Mouse (Mus musculus) embryonic facial prominence, embryonic 15.5 days (tissue): ENCODE results near the gene Gm20532. TPM values are rescaled to one million over a fixed set of nuclear protein-coding genes. Genes with fewer than 3 reads are reported as not detected.

Experiments
- ATAC-seq: fragments of 200-750 bp; cut with Nextera tagmentation; 2 replicates; pipeline ENCODE4 v1.8.0; 2017; ENCODE audit warnings: low read depth, moderate TSS enrichment; ENCODE audit not compliant: insufficient number of reproducible peaks, low FRiP score, low TSS enrichment
- H3K27ac ChIP-seq: fragments of 300-500 bp; sonication (generic); replicated peaks from 2 replicates; pipeline ENCODE4 v1.5.1; 2015; ENCODE audit warnings: mild to moderate bottlenecking, inconsistent platforms
- H3K27me3 ChIP-seq: fragments of 300-500 bp; sonication (generic); 2 replicates; pipeline ENCODE4 v1.6.1; 2015; ENCODE audit warnings: inconsistent platforms
- H3K36me3 ChIP-seq: fragments of 300-500 bp; sonication (generic); 2 replicates; pipeline ENCODE4 v1.6.1; 2015; ENCODE audit warnings: mild to moderate bottlenecking, inconsistent platforms
- H3K4me1 ChIP-seq: fragments of 300-500 bp; sonication (generic); 2 replicates; pipeline ENCODE4 v1.6.1; 2015; ENCODE audit warnings: inconsistent platforms
- H3K4me2 ChIP-seq: fragments of 300-500 bp; sonication (generic); replicated peaks from 2 replicates; pipeline ENCODE4 v1.6.1; 2015; ENCODE audit warnings: mild to moderate bottlenecking, inconsistent platforms
- H3K4me3 ChIP-seq: fragments of 300-500 bp; sonication (generic); replicated peaks from 2 replicates; pipeline ENCODE4 v1.5.1; 2015; ENCODE audit warnings: mild to moderate bottlenecking, inconsistent platforms
- H3K9ac ChIP-seq: fragments of 300-500 bp; sonication (generic); 2 replicates; pipeline ENCODE4 v1.6.1; 2015; ENCODE audit warnings: inconsistent platforms
- H3K9me3 ChIP-seq: fragments of 300-500 bp; sonication (generic); replicated peaks from 2 replicates; pipeline ENCODE4 v1.6.1; 2016; ENCODE audit warnings: inconsistent platforms
- WGBS: fragments of 180-500 bp; shearing (Covaris S2); methylation state at CpG from one replicate; pipeline ENCODE4 v1.1.7; 2015; 5-methylcytosine and 5-hydroxymethylcytosine counted together
- polyA plus RNA-seq: library from polyadenylated mRNA; unstranded; fragments of >200 nt; fragmentation: Nextera tagmentation; extraction: Ambion mirVana; gene quantifications from 2 replicates; pipeline ENCODE4 v1.2.1, GENCODE M21; 2015

Gene Gm20532
- polyA plus RNA-seq, 1 experiment from 2014 or later, result not detected

GRCm38 (mm10) chr2:26585713-26586112 is 726 bp upstream of the Gm20532 start:
- Histone ChIP-seq H3K9me3 (no peaks in the 10 kb centered on the region), H3K27me3 (no peaks in the 10 kb centered on the region), H3K4me2 (no peak overlapping the region), H3K4me3 (peak overlapping the region; percentile 67), H3K9ac (no peak overlapping the region), H3K27ac (no peak overlapping the region; the same call in 1 of the 2 replicates), H3K36me3 (no peaks in the 10 kb centered on the region), H3K4me1 (peaks cover 30% of the 10 kb centered on the region)
- ATAC-seq, result no peak
- WGBS, result 56% methylated on average over 6 of the region's 6 CpGs

- peak overlapping the region; percentile 67 for H3K4me3 ChIP-seq
- no peak overlapping the region; the same call in 1 of the 2 replicates for H3K27ac ChIP-seq
- H3K4me1 ChIP-seq, result peaks cover 36% of the 10 kb centered on the region
- H3K9me3 ChIP-seq, result no peaks in the 10 kb centered on the region
- ATAC-seq, result peak; percentile 2; the same call in 1 of the 2 replicates
- WGBS, result 5% methylated on average over 11 of the region's 11 CpGs
- H3K36me3 ChIP-seq, result 0 out of 2 replicates have a peak, but pooled peaks cover 2% of the 10 kb centered on the region
- H3K9ac ChIP-seq, result peak overlapping the region; percentile 33
- no peaks in the 10 kb centered on the region for H3K27me3 ChIP-seq
- peak overlapping the region; percentile 82 for H3K4me2 ChIP-seq
Measured at GRCm38 (mm10) chr2:26587044-26587405, 586 bp downstream of the Gm20532 start.

DNA sequence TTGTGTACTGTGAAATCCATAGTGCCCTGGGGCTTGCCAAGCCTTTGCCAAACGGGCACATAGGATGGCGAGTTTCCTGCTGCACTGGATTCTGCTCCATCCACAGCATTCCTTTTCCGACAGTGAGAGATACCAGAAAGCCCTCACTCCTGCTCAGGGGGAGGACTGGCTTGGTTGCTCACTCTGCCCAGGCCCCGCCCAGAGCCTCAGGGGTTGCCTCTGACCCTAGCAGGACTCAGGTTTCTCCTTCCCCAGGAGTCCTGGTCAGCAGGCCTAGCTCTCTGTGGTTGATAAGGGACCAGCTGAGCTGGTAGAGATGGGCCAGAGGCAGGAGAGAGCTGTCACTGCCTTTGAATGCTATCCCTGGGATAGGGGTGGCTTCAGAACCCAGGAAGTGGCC is 2.1 kb downstream of the Gm20532 start:
- H3K4me3 ChIP-seq, result 0 out of 2 replicates have a peak overlapping the region, but pooled peaks have one; percentile 11
- H3K36me3 ChIP-seq, result peaks cover 12% of the 10 kb centered on the region; the same call in 1 of the 2 replicates
- no peaks in the 10 kb centered on the region for H3K9me3 ChIP-seq
- ATAC-seq, result no peak
- H3K4me2 ChIP-seq, result peak overlapping the region; percentile 21; the same call in 1 of the 2 replicates
- H3K4me1 ChIP-seq, result peaks cover 31% of the 10 kb centered on the region
- WGBS, result 26% methylated on average over 4 of the region's 4 CpGs
- no peak overlapping the region for H3K9ac ChIP-seq
- H3K27me3 ChIP-seq, result no peaks in the 10 kb centered on the region
- no peak overlapping the region for H3K27ac ChIP-seq

DNA sequence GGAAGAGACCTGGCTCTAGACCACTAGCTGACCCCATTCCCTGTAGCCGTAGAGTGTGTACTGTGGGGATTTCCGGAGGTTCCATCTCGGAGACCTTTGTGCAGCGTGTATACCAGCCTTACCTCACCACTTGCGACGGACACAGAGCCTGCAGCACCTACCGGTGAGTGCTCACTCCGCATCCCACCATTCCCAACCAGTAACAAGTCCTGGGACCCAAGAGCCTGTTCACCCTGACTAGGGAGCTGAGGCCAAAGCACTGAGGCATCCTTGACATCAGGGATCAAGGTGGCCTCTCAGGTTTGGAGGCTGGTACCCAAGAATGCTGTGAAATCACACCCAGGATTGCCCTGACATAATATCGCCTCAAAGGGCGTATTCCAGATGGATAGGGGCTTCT is 2.8 kb downstream of the Gm20532 start:
- no peaks in the 10 kb centered on the region for H3K27me3 ChIP-seq
- peaks cover 31% of the 10 kb centered on the region for H3K4me1 ChIP-seq
- H3K27ac ChIP-seq, result no peak overlapping the region
- WGBS, result 92% methylated on average over 10 of the region's 10 CpGs
- peaks cover 17% of the 10 kb centered on the region; the same call in 1 of the 2 replicates for H3K36me3 ChIP-seq
- ATAC-seq, result no peak
- no peaks in the 10 kb centered on the region for H3K9me3 ChIP-seq
- H3K9ac ChIP-seq, result no peak overlapping the region
- H3K4me3 ChIP-seq, result no peak overlapping the region
- H3K4me2 ChIP-seq, result no peak overlapping the region

DNA sequence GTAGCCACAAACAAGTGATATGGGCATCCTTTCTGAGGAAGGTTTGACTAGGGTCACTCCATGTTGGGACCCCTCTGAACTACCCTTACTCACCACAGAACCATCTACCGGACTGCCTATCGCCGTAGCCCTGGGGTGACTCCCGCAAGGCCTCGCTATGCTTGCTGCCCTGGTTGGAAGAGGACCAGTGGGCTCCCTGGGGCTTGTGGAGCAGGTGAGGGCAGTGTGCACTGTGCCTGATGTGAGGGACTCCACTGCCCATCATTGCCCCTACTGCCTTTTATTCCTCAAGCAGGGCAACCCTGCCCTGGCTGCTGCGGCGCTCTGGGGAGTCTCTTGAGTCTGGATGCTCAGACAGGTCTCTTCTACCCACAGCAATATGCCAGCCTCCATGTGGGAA is 3.8 kb downstream of the Gm20532 start:
- Histone ChIP-seq H3K36me3 (peaks cover 26% of the 10 kb centered on the region; the same call in 1 of the 2 replicates), H3K4me1 (peaks cover 31% of the 10 kb centered on the region), H3K9me3 (no peaks in the 10 kb centered on the region), H3K9ac (no peak overlapping the region), H3K4me2 (no peak overlapping the region), H3K27ac (peak overlapping the region; percentile 39; the same call in 1 of the 2 replicates), H3K27me3 (no peaks in the 10 kb centered on the region), H3K4me3 (no peak overlapping the region)
- no peak for ATAC-seq
- 95% methylated on average over 7 of the region's 7 CpGs for WGBS

- Histone ChIP-seq H3K4me1 (peaks cover 31% of the 10 kb centered on the region), H3K4me3 (no peak overlapping the region), H3K27ac (no peak overlapping the region), H3K4me2 (no peak overlapping the region), H3K9ac (no peak overlapping the region), H3K27me3 (no peaks in the 10 kb centered on the region), H3K36me3 (peaks cover 29% of the 10 kb centered on the region; the same call in 1 of the 2 replicates), H3K9me3 (no peaks in the 10 kb centered on the region)
- WGBS, result 88% methylated on average over 7 of the region's 7 CpGs
- ATAC-seq, result no peak
Measured at GRCm38 (mm10) chr2:26590962-26591361, 4.5 kb downstream of the Gm20532 start.

DNA sequence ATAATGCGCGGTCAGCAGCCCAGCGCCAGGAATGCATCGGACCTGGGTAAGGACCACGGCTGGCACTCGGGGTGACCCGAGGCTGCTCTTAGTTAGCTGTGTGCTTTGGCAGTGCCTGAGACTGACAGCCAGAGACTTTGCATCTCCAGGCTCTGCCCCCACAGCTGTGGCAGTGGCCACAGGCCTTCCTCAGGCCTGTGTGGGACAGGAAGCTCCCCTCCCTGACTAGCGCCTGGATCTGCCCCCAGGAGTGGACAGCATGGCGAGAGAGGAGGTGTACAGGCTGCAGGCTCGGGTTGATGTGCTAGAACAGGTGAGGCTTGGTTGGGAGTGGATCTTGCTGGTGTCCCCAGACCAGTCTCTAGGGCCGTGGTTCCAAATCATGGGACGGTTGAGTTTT is 5.0 kb downstream of the Gm20532 start:
- Histone ChIP-seq H3K4me2 (no peak overlapping the region), H3K4me3 (no peak overlapping the region), H3K4me1 (peaks cover 27% of the 10 kb centered on the region), H3K36me3 (peaks cover 34% of the 10 kb centered on the region; the same call in 1 of the 2 replicates), H3K27me3 (no peaks in the 10 kb centered on the region), H3K9ac (no peak overlapping the region), H3K9me3 (no peaks in the 10 kb centered on the region), H3K27ac (no peak overlapping the region; the same call in 1 of the 2 replicates)
- WGBS, result 86% methylated on average over 12 of the region's 12 CpGs
- no peak for ATAC-seq

DNA sequence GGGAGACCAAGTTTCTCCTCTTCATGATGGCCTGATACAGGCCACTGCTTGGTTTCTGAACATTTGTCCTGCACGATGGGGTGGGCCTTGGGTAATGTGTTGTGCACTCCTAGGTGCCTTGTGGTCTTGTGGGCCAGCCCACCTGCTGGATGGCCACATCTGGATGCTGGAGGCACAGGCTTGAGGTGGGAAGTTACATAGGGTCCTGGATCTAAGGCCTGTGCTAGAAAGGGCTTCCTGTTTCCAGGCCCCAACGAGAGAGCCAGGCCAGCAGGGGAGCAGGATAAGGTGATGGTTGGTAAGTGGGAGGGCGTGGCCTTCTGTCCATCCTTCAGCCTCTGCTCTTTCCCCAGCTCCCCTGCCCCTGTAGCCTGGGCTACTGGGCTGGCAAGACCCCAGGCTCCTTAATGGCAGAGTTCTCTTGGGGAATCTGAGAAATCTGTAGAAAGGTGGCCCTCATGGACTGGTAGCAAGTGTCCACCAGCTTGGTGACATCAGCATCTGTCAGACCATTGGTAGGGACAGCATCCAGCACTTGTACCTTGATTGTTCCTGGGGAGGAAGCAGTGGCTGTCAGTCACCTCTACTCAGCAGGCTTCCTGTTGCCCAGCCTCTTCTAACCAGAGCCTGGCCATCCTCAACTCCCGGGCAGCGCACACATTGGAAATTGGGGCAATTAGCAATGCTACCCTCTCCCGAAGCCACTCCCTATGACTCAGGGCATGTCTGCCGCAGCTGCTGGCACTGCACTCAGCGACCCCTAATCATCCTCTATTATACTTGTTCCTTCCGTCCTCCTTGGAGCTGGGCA is 7.0 kb downstream of the Gm20532 start:
- H3K4me2 ChIP-seq, result no peak overlapping the region
- H3K9ac ChIP-seq, result no peak overlapping the region
- H3K4me3 ChIP-seq, result no peak overlapping the region
- H3K27ac ChIP-seq, result no peak overlapping the region
- ATAC-seq, result no peak
- no peaks in the 10 kb centered on the region for H3K27me3 ChIP-seq
- WGBS, result 64% methylated on average over 9 of the region's 9 CpGs
- H3K4me1 ChIP-seq, result peaks cover 13% of the 10 kb centered on the region
- no peaks in the 10 kb centered on the region for H3K9me3 ChIP-seq
- H3K36me3 ChIP-seq, result peaks cover 34% of the 10 kb centered on the region; the same call in 1 of the 2 replicates

- H3K9ac ChIP-seq, result no peak overlapping the region
- WGBS, result 64% methylated on average over 9 of the region's 9 CpGs
- H3K9me3 ChIP-seq, result no peaks in the 10 kb centered on the region
- peaks cover 34% of the 10 kb centered on the region; the same call in 1 of the 2 replicates for H3K36me3 ChIP-seq
- no peaks in the 10 kb centered on the region for H3K27me3 ChIP-seq
- no peak overlapping the region for H3K27ac ChIP-seq
- no peak for ATAC-seq
- peaks cover 11% of the 10 kb centered on the region for H3K4me1 ChIP-seq
- no peak overlapping the region for H3K4me2 ChIP-seq
- no peak overlapping the region for H3K4me3 ChIP-seq
Measured at GRCm38 (mm10) chr2:26594022-26594346, 7.5 kb downstream of the Gm20532 start.

DNA sequence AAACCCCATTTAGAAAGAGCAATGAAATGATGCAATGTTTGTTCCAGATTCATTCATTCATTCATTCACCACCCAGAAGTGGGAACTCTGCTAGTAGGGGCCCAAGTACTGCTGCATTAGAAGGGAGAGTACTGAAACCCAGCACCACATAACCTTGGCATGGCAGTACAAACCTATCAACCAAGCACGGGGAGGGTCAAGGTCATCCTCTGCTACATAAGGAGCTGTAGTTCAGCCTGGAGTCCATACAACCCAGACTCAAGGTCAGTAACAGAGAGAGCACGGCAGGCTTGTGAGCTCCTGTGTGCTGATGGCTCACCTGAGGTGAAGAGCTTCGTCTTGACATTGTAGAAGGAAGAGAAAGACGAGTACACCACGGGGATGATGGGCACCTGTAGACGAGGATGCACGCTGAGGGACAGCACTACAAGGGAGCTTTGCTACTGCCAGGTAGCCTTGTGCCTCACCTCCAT is 8.1 kb downstream of the Gm20532 start:
- no peak overlapping the region for H3K4me3 ChIP-seq
- peaks cover 34% of the 10 kb centered on the region; the same call in 1 of the 2 replicates for H3K36me3 ChIP-seq
- no peak overlapping the region for H3K27ac ChIP-seq
- H3K9me3 ChIP-seq, result no peaks in the 10 kb centered on the region
- no peak for ATAC-seq
- peaks cover 14% of the 10 kb centered on the region for H3K4me1 ChIP-seq
- no peaks in the 10 kb centered on the region for H3K27me3 ChIP-seq
- WGBS, result 84% methylated on average over 7 of the region's 7 CpGs
- no peak overlapping the region for H3K4me2 ChIP-seq
- H3K9ac ChIP-seq, result no peak overlapping the region

GRCm38 (mm10) chr2:26594934-26595724 is 8.7 kb downstream of the Gm20532 start:
- H3K4me2 ChIP-seq, result no peak overlapping the region
- no peaks in the 10 kb centered on the region for H3K27me3 ChIP-seq
- peaks cover 14% of the 10 kb centered on the region for H3K4me1 ChIP-seq
- no peak overlapping the region for H3K9ac ChIP-seq
- 0 out of 2 replicates have a peak, but pooled peaks have one; percentile 25 for ATAC-seq
- H3K4me3 ChIP-seq, result no peak overlapping the region
- WGBS, result 71% methylated on average over 6 of the region's 6 CpGs
- H3K27ac ChIP-seq, result no peak overlapping the region
- H3K9me3 ChIP-seq, result no peaks in the 10 kb centered on the region
- peaks cover 34% of the 10 kb centered on the region; the same call in 1 of the 2 replicates for H3K36me3 ChIP-seq
